Mouse (Mus musculus) limb, embryonic 13.5 days (tissue): Measurements from ENCODE around the gene Rdh9. TPM values are rescaled to one million over a fixed set of nuclear protein-coding genes. Genes with fewer than 3 reads are reported as not detected.
"Not testable (repeated sequence)": the region's sequence is repeated elsewhere in the genome, so short reads cannot be mapped to it uniquely, and the experiment has no call there.

Experiments used
- ATAC-seq: fragments of 200-750 bp; cut with Nextera tagmentation; 2 replicates; pipeline ENCODE4 v1.8.0; 2017; ENCODE audit warnings: low read depth, moderate number of reproducible peaks, moderate TSS enrichment; ENCODE audit not compliant: low FRiP score
- H3K27ac ChIP-seq: fragments of 300-500 bp; sonication (generic); 2 replicates; pipeline ENCODE4 v1.5.1; 2015; ENCODE audit warnings: inconsistent platforms, mild to moderate bottlenecking, moderate library complexity
- H3K27me3 ChIP-seq: fragments of 300-500 bp; sonication (generic); 2 replicates; pipeline ENCODE4 v1.6.1; 2015; ENCODE audit warnings: mild to moderate bottlenecking, inconsistent platforms
- H3K36me3 ChIP-seq: fragments of 300-500 bp; sonication (generic); 2 replicates; pipeline ENCODE4 v1.6.1; 2015; ENCODE audit warnings: inconsistent platforms, mild to moderate bottlenecking, moderate library complexity
- H3K4me1 ChIP-seq: fragments of 300-500 bp; sonication (generic); 2 replicates; pipeline ENCODE4 v1.6.1; 2015; ENCODE audit warnings: inconsistent platforms
- H3K4me2 ChIP-seq: fragments of 300-500 bp; sonication (generic); replicated peaks from 2 replicates; pipeline ENCODE4 v1.6.1; 2015; ENCODE audit warnings: inconsistent platforms, mild to moderate bottlenecking, moderate library complexity
- H3K4me3 ChIP-seq: fragments of 300-500 bp; sonication (generic); 2 replicates; pipeline ENCODE4 v1.5.1; 2015; ENCODE audit warnings: moderate library complexity, mild to moderate bottlenecking, inconsistent platforms
- H3K9ac ChIP-seq: fragments of 300-500 bp; sonication (generic); 2 replicates; pipeline ENCODE4 v1.6.1; 2015; ENCODE audit warnings: mild to moderate bottlenecking, inconsistent platforms
- H3K9me3 ChIP-seq: fragments of 300-500 bp; sonication (generic); 2 replicates; pipeline ENCODE4 v1.6.1; 2016; ENCODE audit warnings: inconsistent platforms
- WGBS: fragments of 180-500 bp; shearing (Covaris S2); methylation state at CpG from one replicate; pipeline ENCODE4 v1.1.7; 2015; 5-methylcytosine and 5-hydroxymethylcytosine counted together
- polyA plus RNA-seq: library from polyadenylated mRNA; unstranded; fragments of >200 nt; fragmentation: Nextera tagmentation; extraction: Ambion mirVana; gene quantifications from 2 replicates; pipeline ENCODE4 v1.2.1, GENCODE M21; 2015

Gene Rdh9
- polyA plus RNA-seq, 1 experiment from 2014 or later: 0.18 TPM

- no peaks in the 10 kb centered on the region for H3K36me3 ChIP-seq
- H3K4me3 ChIP-seq: no peak overlapping the region
- 78% methylated on average over 6 of the region's 6 CpGs for WGBS
- H3K4me2 ChIP-seq: no peak overlapping the region
- H3K9me3 ChIP-seq: 0 out of 2 replicates have a peak, but pooled peaks cover 3% of the 10 kb centered on the region
- no peak overlapping the region for H3K27ac ChIP-seq
- H3K4me1 ChIP-seq: no peaks in the 10 kb centered on the region
- H3K9ac ChIP-seq: no peak overlapping the region
- no peaks in the 10 kb centered on the region for H3K27me3 ChIP-seq
- ATAC-seq: no peak
These were observed 49.2 kb downstream of the Rdh9 start for GRCm38 (mm10) chr10:127825386-127825785.

- no peak overlapping the region for H3K4me3 ChIP-seq
- no peak overlapping the region for H3K9ac ChIP-seq
- H3K4me1 ChIP-seq: no peaks in the 10 kb centered on the region
- 64% methylated on average over 3 of the region's 3 CpGs for WGBS
- no peaks in the 10 kb centered on the region for H3K36me3 ChIP-seq
- ATAC-seq: no peak
- no peaks in the 10 kb centered on the region for H3K9me3 ChIP-seq
- no peaks in the 10 kb centered on the region for H3K27me3 ChIP-seq
- H3K27ac ChIP-seq: no peak overlapping the region
- H3K4me2 ChIP-seq: no peak overlapping the region
These were observed 52.9 kb downstream of the Rdh9 start for GRCm38 (mm10) chr10:127829121-127829520.

GRCm38 (mm10) chr10:127834186-127834585 lies 58.0 kb downstream of the Rdh9 start:
- not testable (repeated sequence) for H3K27ac ChIP-seq, H3K9ac ChIP-seq, H3K27me3 ChIP-seq, ATAC-seq, H3K4me1 ChIP-seq, H3K4me3 ChIP-seq, H3K4me2 ChIP-seq, H3K36me3 ChIP-seq, H3K9me3 ChIP-seq
- WGBS: 98% methylated on average over 1 of the region's 1 CpGs

GRCm38 (mm10) chr10:127835292-127835691 lies 59.1 kb downstream of the Rdh9 start:
- Histone ChIP-seq H3K4me2 (no peak overlapping the region), H3K9me3 (no peaks in the 10 kb centered on the region), H3K4me3 (no peak overlapping the region), H3K27ac (no peak overlapping the region), H3K9ac (no peak overlapping the region), H3K36me3 (no peaks in the 10 kb centered on the region), H3K27me3 (no peaks in the 10 kb centered on the region), H3K4me1 (no peaks in the 10 kb centered on the region)
- 86% methylated on average over 5 of the region's 5 CpGs for WGBS
- ATAC-seq: no peak

GRCm38 (mm10) chr10:127837793-127838192 lies 61.6 kb downstream of the Rdh9 start:
- WGBS: 93% methylated on average over 5 of the region's 5 CpGs
- ATAC-seq: not testable (repeated sequence)

GRCm38 (mm10) chr10:127838539-127838938 lies 62.4 kb downstream of the Rdh9 start:
- Histone ChIP-seq H3K4me3 (no peak overlapping the region), H3K9ac (no peak overlapping the region), H3K4me1 (no peaks in the 10 kb centered on the region), H3K36me3 (no peaks in the 10 kb centered on the region), H3K27me3 (no peaks in the 10 kb centered on the region), H3K27ac (no peak overlapping the region), H3K4me2 (no peak overlapping the region), H3K9me3 (no peaks in the 10 kb centered on the region)
- no peak for ATAC-seq
- WGBS: 91% methylated on average over 2 of the region's 2 CpGs

More at GRCm38 (mm10) chr10:127837793-127838192, 61.6 kb downstream of the Rdh9 start:
- not testable (repeated sequence) for H3K4me2 ChIP-seq, H3K27ac ChIP-seq, H3K4me1 ChIP-seq, H3K36me3 ChIP-seq, H3K4me3 ChIP-seq, H3K9me3 ChIP-seq, H3K27me3 ChIP-seq, H3K9ac ChIP-seq

- Histone ChIP-seq H3K4me1 (no peaks in the 10 kb centered on the region), H3K4me2 (no peak overlapping the region), H3K27ac (no peak overlapping the region), H3K9ac (no peak overlapping the region), H3K36me3 (no peaks in the 10 kb centered on the region), H3K4me3 (no peak overlapping the region), H3K27me3 (no peaks in the 10 kb centered on the region), H3K9me3 (no peaks in the 10 kb centered on the region)
- WGBS: 67% methylated on average over 2 of the region's 2 CpGs
- no peak for ATAC-seq
These were observed 64.6 kb downstream of the Rdh9 start for GRCm38 (mm10) chr10:127840776-127841175.

Other genes starting within 250 kb of the Rdh9 start
- gene Nxph4, start 241.8 kb upstream of the Rdh9 start, polyA plus RNA-seq: 10.7 and 12.5 TPM in 2 replicates
- gene Lrp1, start 155.2 kb upstream of the Rdh9 start, polyA plus RNA-seq: 123 and 127 TPM in 2 replicates
- 14.3 and 15.0 TPM in 2 replicates for gene Stat6, start 133.4 kb upstream of the Rdh9 start, polyA plus RNA-seq
- gene Nemp1, start 109.5 kb upstream of the Rdh9 start, polyA plus RNA-seq: 9.3 and 9.9 TPM in 2 replicates
- 18.1 and 18.5 TPM in 2 replicates for gene Nab2, start 107.8 kb upstream of the Rdh9 start, polyA plus RNA-seq
- gene Myo1a, start 71.2 kb upstream of the Rdh9 start, polyA plus RNA-seq: 0.31 and 0.42 TPM in 2 replicates
- gene Tac2, start 51.9 kb upstream of the Rdh9 start, polyA plus RNA-seq: 0.70 and 1.8 TPM in 2 replicates
- gene Zbtb39, start 36.8 kb upstream of the Rdh9 start, polyA plus RNA-seq: 3.9 and 4.0 TPM in 2 replicates
- gene Gpr182, start 24.7 kb upstream of the Rdh9 start, polyA plus RNA-seq: 0.54 and 0.71 TPM in 2 replicates
- not detected in 2 replicates for gene Rdh1, start 16.7 kb upstream of the Rdh9 start, polyA plus RNA-seq
- gene Rdh16f1, start 16.6 kb upstream of the Rdh9 start, polyA plus RNA-seq: not detected in 2 replicates
- not detected in 2 replicates for gene Rdh16, start 24.8 kb downstream of the Rdh9 start, polyA plus RNA-seq
- gene Rdh19, start 73.5 kb downstream of the Rdh9 start, polyA plus RNA-seq: not detected in 2 replicates
- not detected in 2 replicates for gene Rdh16f2, start 90.1 kb downstream of the Rdh9 start, polyA plus RNA-seq
- not detected in 2 replicates for gene Rdh7, start 112.4 kb downstream of the Rdh9 start, polyA plus RNA-seq
- gene Sdr9c7, start 122.1 kb downstream of the Rdh9 start, polyA plus RNA-seq: not detected in 2 replicates
- gene Hsd17b6, start 231.2 kb downstream of the Rdh9 start, polyA plus RNA-seq: not detected in 2 replicates
- 93.3 and 96.1 TPM in 2 replicates for gene Prim1, start 238.8 kb downstream of the Rdh9 start, polyA plus RNA-seq